Comparison of ENCODE assay signal across 16 mouse cellular contexts in the genomic region with DNA sequence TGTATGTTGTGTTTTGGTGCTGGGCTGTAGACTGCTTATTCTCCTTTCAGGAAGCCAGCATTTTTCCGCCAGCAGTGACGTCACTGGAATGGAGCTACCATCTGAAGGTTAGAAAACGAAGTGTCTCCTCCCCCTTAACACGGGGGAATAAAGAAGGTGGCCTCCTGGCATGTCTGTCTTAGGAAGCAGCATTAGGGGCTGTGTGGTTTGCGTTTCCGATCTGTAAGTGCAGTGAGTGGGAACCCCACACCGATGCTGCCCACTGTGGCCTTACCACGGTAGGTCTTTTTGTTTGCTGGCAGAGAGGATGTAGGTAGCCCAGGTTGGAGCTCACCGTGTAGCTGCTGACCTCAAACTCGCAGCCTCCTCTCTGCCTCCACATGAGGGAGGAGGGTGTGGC.
"Had no signal": no experiment of that assay in that cellular context is flagged by ENCODE, and none has a peak within 500 bp of the region (broad histone marks: within the 10 kb centered on the region; RNA-seq: fewer than 3 reads in every experiment).

No protein-coding gene starts in this region.

- ATAC-seq: forebrain, postnatal 0 days; hindbrain, embryonic 16.5 days; intestine, postnatal 0 days had no signal

- DNase-seq: forebrain, postnatal 0 days; gastrocnemius, postnatal 14 days; gastrocnemius, postnatal 36 days; heart, adult 18-20 months; heart, postnatal 10 days; heart, postnatal 36 days; kidney, adult 18-20 months; kidney, adult 8-10 months; kidney, postnatal 10 days; kidney, postnatal 25 days; kidney, postnatal 4 days; layer of hippocampus, adult 9-11 months; layer of hippocampus, postnatal 36 days; liver had no signal
